Mouse (Mus musculus) heart, postnatal 0 days (tissue): ENCODE data around the gene Itk. TPM values are rescaled to one million over a fixed set of nuclear protein-coding genes. Genes with fewer than 3 reads are reported as not detected.
A peak's percentile ranks its signal among the peaks of the same experiment; 100 is the strongest.

Experiments
- ATAC-seq: fragments of 200-750 bp; cut with Nextera tagmentation; 2 replicates; pipeline ENCODE4 v1.8.0; 2017; ENCODE audit warnings: low read depth, moderate number of reproducible peaks, moderate library complexity; ENCODE audit not compliant: insufficient read depth
- DNase-seq: peaks from one replicate; pipeline ENCODE4 v3.0.0-alpha.2; 2016; ENCODE audit warnings: low spot score
- H3K27ac ChIP-seq: fragments of 300-500 bp; sonication (generic); 2 replicates; pipeline ENCODE4 v1.5.1; 2014; ENCODE audit warnings: low read depth, mild to moderate bottlenecking
- H3K27me3 ChIP-seq: fragments of 300-500 bp; sonication (generic); 2 replicates; pipeline ENCODE4 v1.6.1; 2014; ENCODE audit warnings: low read length, mixed read lengths; ENCODE audit not compliant: control insufficient read depth, insufficient read depth
- H3K36me3 ChIP-seq: fragments of 300-500 bp; sonication (generic); replicated peaks from 2 replicates; pipeline ENCODE4 v1.6.1; 2014; ENCODE audit warnings: low read length, mixed read lengths; ENCODE audit not compliant: control insufficient read depth, insufficient read depth
- H3K4me1 ChIP-seq: fragments of 300-500 bp; sonication (generic); 2 replicates; pipeline ENCODE4 v1.6.1; 2014; ENCODE audit warnings: antibody characterized with exemption; ENCODE audit not compliant: control insufficient read depth, insufficient read depth
- H3K4me2 ChIP-seq: fragments of 300-500 bp; sonication (generic); 2 replicates; pipeline ENCODE4 v1.6.1; 2014; ENCODE audit warnings: low read depth, mild to moderate bottlenecking, low read length, moderate library complexity
- H3K4me3 ChIP-seq: fragments of 300-500 bp; sonication (generic); 2 replicates; pipeline ENCODE4 v1.5.1; 2014; ENCODE audit warnings: low read depth, low read length
- H3K9ac ChIP-seq: fragments of 300-500 bp; sonication (generic); replicated peaks from 2 replicates; pipeline ENCODE4 v1.6.1; 2014; ENCODE audit warnings: low read depth, low read length, mixed read lengths
- H3K9me3 ChIP-seq: fragments of 300-500 bp; sonication (generic); replicated peaks from 2 replicates; pipeline ENCODE4 v1.6.1; 2016; ENCODE audit warnings: low read length; ENCODE audit not compliant: control insufficient read depth
- CTCF ChIP-seq: IDR thresholded peaks from 2 replicates; pipeline ENCODE4 v1.5.1; 2016; ENCODE audit warnings: antibody characterized with exemption, control low read depth, low read depth
- EP300 ChIP-seq: IDR thresholded peaks from 2 replicates; pipeline ENCODE4 v1.6.1; 2016; ENCODE audit warnings: antibody characterized with exemption, low read depth
- whole genome bisulfite sequencing: fragments of 180-500 bp; shearing (Covaris S2); extraction: QIAGEN DNeasy Blood & Tissue Kit; methylation state at CpG from one replicate; pipeline ENCODE4 v1.1.7; 2014; 5-methylcytosine and 5-hydroxymethylcytosine counted together
- polyA plus RNA-seq: library from polyadenylated mRNA; unstranded; fragments of >200 nt; fragmentation: Nextera tagmentation; extraction: Ambion mirVana; gene quantifications from 2 replicates; pipeline ENCODE4 v1.2.1, GENCODE M21; 2015
- total RNA-seq: library from RNA; depleted of rRNA; stranded (reverse); fragments of >200 nt; gene quantifications from 2 replicates; pipeline ENCODE4 v1.2.3, GENCODE M21; 2014; ENCODE audit warnings: low replicate concordance; rRNA removed

Gene Itk
- total and polyA plus RNA-seq, 2 experiments from 2014 or later: not detected

- Histone ChIP-seq H3K9ac (no peak overlapping the region), H3K27ac (peak overlapping the region; percentile 47; the same call in 1 of the 2 replicates), H3K27me3 (no peaks in the 10 kb centered on the region), H3K4me2 (no peak overlapping the region), H3K4me3 (no peak overlapping the region), H3K36me3 (peaks cover 3% of the 10 kb centered on the region; the same call in 1 of the 2 replicates), H3K9me3 (no peaks in the 10 kb centered on the region), H3K4me1 (0 out of 2 replicates have a peak, but pooled peaks cover 4% of the 10 kb centered on the region)
- 66% methylated on average over 8 of the region's 8 CpGs for WGBS
- ATAC-seq (peak; percentile 45; the same call in 1 of the 2 replicates), DNase-seq (no peak)
- TF ChIP-seq EP300 (no peak), CTCF (no peak)
Observed at GRCm38 (mm10) chr11:46276168-46276567, 113.1 kb downstream of the Itk start.

- H3K4me1 ChIP-seq: 0 out of 2 replicates have a peak, but pooled peaks cover 4% of the 10 kb centered on the region
- no peak overlapping the region for H3K9ac ChIP-seq
- no peak for TF ChIP-seq EP300
- TF ChIP-seq CTCF: peak; percentile 81
- no peaks in the 10 kb centered on the region for H3K27me3 ChIP-seq
- no peaks in the 10 kb centered on the region for H3K9me3 ChIP-seq
- no peak overlapping the region for H3K27ac ChIP-seq
- 4% methylated on average over 6 of the region's 6 CpGs for WGBS
- DNase-seq: peak; percentile 80
- H3K36me3 ChIP-seq: peaks cover 3% of the 10 kb centered on the region; the same call in 1 of the 2 replicates
- ATAC-seq: peak; percentile 83
- H3K4me3 ChIP-seq: no peak overlapping the region
- H3K4me2 ChIP-seq: no peak overlapping the region
Observed at GRCm38 (mm10) chr11:46275302-46275701, 114.0 kb downstream of the Itk start.

Other genes with a start within 250 kb of the Itk start
- 3.0 and 10.9 TPM in 2 replicates for gene Nipal4, start 223.0 kb downstream of the Itk start, total RNA-seq
- 2.1 and 2.5 TPM in 2 replicates for gene Nipal4, start 223.0 kb downstream of the Itk start, polyA plus RNA-seq
- not detected in 2 replicates for gene Fndc9, start 154.0 kb downstream of the Itk start, total RNA-seq
- not detected in 2 replicates for gene Fndc9, start 154.0 kb downstream of the Itk start, polyA plus RNA-seq
- 15.6 and 22.4 TPM in 2 replicates for gene Cyfip2, start 76.7 kb downstream of the Itk start, total RNA-seq
- gene Cyfip2, start 76.7 kb downstream of the Itk start, polyA plus RNA-seq: 6.0 and 6.3 TPM in 2 replicates
- gene Fam71b, start 7.0 kb upstream of the Itk start, total RNA-seq: not detected in 2 replicates
- gene Fam71b, start 7.0 kb upstream of the Itk start, polyA plus RNA-seq: not detected in 2 replicates
- 7.2 and 47.2 TPM in 2 replicates for gene Med7, start 47.4 kb upstream of the Itk start, total RNA-seq
- 42.4 and 44.0 TPM in 2 replicates for gene Med7, start 47.4 kb upstream of the Itk start, polyA plus RNA-seq
- gene Havcr2, start 65.4 kb upstream of the Itk start, total RNA-seq: 1.7 TPM in 1 of 2 replicates, not detected in the other
- 0.07 and 0.11 TPM in 2 replicates for gene Havcr2, start 65.4 kb upstream of the Itk start, polyA plus RNA-seq
- gene Gm12169, start 134.7 kb upstream of the Itk start, total RNA-seq: not detected in 2 replicates
- not detected in 2 replicates for gene Gm12169, start 134.7 kb upstream of the Itk start, polyA plus RNA-seq
- gene BC053393, start 182.0 kb upstream of the Itk start, total RNA-seq: not detected in 2 replicates
- gene BC053393, start 182.0 kb upstream of the Itk start, polyA plus RNA-seq: 0.05 and 0.07 TPM in 2 replicates
- not detected in 2 replicates for gene Dppa1, start 239.7 kb upstream of the Itk start, total RNA-seq
- not detected in 2 replicates for gene Dppa1, start 239.7 kb upstream of the Itk start, polyA plus RNA-seq